Mouse (Mus musculus): Measurements from ENCODE around the gene Mylk2. TPM values are rescaled to one million over a fixed set of nuclear protein-coding genes. Genes with fewer than 3 reads are reported as not detected.

Gene Mylk2
- polyA plus RNA-seq, 1 experiment from 2014 or later = 0.05 TPM

DNA sequence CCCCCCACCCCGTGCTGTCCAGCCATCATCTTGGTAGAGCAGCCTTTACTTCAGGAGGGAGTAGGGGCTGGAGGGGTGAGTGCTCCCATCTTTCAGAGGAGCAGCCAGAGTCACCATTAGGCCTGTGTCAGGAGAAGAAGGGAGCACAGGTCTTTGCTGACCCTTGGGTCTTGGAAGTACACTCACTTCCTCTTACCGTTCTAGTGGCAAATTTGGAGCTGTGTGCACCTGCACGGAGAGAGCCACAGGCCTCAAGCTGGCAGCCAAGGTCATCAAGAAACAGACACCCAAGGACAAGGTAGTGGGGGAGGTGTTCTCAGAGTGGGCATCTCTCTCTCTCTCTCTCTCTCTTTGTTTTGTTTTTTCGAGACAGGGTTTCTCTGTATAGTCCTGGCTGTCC lies 4.3 kb downstream of the Mylk2 start:
- no peak for ATAC-seq (ENCODE audit: borderline replicate concordance, extremely low read depth, low FRiP score, low TSS enrichment)
- Histone ChIP-seq H3K27ac (no peak overlapping the region), H3K4me3 (no peak overlapping the region), H3K4me2 (no peak overlapping the region), H3K9ac (no peak overlapping the region), H3K4me1 (0 out of 2 replicates have a peak, but pooled peaks cover 5% of the 10 kb centered on the region), H3K9me3 (no peaks in the 10 kb centered on the region), H3K27me3 (peaks cover 49% of the 10 kb centered on the region), H3K36me3 (no peaks in the 10 kb centered on the region)
- 61% methylated on average over 4 of the region's 4 CpGs for WGBS

DNA sequence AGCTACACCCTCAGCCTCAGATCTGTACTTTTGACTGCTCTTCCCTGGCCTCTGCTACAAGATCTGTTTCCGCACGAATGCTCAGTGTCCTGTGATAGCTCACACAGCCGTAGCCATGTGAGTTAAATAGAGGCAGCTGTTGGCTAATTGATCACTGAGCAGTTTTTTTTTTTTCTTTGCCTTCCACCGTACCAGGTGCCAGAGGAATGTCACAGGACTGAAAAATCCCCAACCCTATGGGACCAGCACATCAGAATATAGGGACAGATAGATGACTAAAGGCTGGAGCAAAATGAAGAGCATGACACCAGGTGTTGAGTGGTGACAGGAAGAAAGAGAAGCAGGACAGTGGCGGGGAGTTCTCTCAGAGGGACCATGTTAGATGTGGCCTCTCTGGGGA lies 5.0 kb downstream of the Mylk2 start:
- 0 out of 2 replicates have a peak, but pooled peaks cover 5% of the 10 kb centered on the region for H3K4me1 ChIP-seq
- 53% methylated on average over 5 of the region's 5 CpGs for WGBS
- no peaks in the 10 kb centered on the region for H3K36me3 ChIP-seq
- no peaks in the 10 kb centered on the region for H3K9me3 ChIP-seq
- no peak overlapping the region for H3K27ac ChIP-seq
- H3K4me3 ChIP-seq = no peak overlapping the region
- no peak overlapping the region for H3K9ac ChIP-seq
- H3K27me3 ChIP-seq = peaks cover 42% of the 10 kb centered on the region
- no peak overlapping the region for H3K4me2 ChIP-seq
- no peak for ATAC-seq (ENCODE audit: borderline replicate concordance, extremely low read depth, low FRiP score, low TSS enrichment)

DNA sequence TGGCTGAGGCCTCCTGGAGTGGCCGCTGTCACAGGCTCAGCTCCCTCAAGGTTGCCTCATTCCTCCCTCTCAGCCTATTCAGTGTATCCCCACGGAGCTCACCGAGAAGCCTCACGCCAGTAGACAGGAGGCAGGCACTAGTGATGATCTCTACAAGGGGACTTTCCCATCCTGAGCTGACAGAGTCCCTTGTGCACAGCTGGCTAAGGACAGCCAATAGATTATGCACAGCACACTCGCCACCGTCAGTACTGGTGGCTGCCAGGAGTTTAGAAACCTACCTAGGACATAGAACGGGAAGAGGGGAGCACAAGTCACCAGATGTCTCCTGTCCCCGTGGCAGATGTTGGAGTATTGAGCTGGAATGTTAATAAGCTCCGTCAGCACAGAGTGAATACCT lies 6.5 kb downstream of the Mylk2 start:
- H3K4me1 ChIP-seq = 0 out of 2 replicates have a peak, but pooled peaks cover 5% of the 10 kb centered on the region
- no peaks in the 10 kb centered on the region for H3K9me3 ChIP-seq
- peaks cover 26% of the 10 kb centered on the region for H3K27me3 ChIP-seq
- no peak overlapping the region for H3K4me2 ChIP-seq
- no peaks in the 10 kb centered on the region for H3K36me3 ChIP-seq
- H3K9ac ChIP-seq = no peak overlapping the region
- H3K4me3 ChIP-seq = no peak overlapping the region
- no peak overlapping the region for H3K27ac ChIP-seq
- 40% methylated on average over 9 of the region's 9 CpGs for WGBS
- no peak for ATAC-seq (ENCODE audit: borderline replicate concordance, extremely low read depth, low FRiP score, low TSS enrichment)

DNA sequence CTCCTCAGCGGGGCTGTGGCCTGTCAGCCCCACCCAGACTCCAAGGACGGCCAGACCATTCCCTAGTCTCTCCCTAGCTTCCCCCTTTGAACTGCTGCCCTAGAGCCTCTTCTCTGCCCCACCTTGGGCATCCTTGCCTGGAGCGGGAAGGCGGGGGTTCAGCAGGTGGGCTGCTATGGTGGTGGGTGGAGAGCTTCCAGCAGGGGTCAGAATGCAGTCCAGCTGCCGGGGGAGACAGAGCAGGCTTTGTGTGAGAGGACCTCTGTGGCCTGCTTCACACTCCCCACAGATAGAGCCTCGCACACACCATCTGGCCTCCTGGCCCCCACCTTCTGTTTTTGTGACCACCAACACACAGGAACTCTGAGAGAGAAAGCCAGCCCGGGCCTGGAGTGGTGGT lies 11.2 kb downstream of the Mylk2 start:
- no peak for ATAC-seq (ENCODE audit: borderline replicate concordance, extremely low read depth, low FRiP score, low TSS enrichment)
- no peaks in the 10 kb centered on the region for H3K36me3 ChIP-seq
- H3K27me3 ChIP-seq = peaks cover under 1% of the 10 kb centered on the region; the same call in 1 of the 2 replicates
- no peaks in the 10 kb centered on the region for H3K9me3 ChIP-seq
- peaks cover 24% of the 10 kb centered on the region for H3K4me1 ChIP-seq
- H3K4me3 ChIP-seq = no peak overlapping the region
- no peak overlapping the region for H3K4me2 ChIP-seq
- H3K9ac ChIP-seq = no peak overlapping the region
- 25% methylated on average over 6 of the region's 7 CpGs for WGBS
- H3K27ac ChIP-seq = no peak overlapping the region

DNA sequence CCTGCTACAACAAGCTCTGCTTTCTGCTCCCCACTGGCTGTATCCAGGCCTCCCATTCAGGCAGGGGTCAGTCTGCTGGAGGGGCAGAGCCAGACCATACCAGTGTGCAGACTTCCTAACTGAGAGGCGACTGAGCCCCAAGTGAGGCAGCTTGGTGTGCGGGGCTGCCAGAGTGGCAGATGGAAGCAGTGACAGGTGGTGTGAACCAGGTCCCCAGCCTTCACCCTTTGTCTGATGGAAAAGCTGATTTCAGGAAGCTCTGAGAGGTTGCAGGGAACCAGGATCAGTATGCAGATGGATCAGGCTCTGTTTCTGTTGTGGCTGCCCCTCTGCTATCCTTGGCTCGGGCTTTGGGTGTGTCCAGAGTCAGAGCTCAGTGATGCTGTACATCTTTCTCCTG lies 12.5 kb downstream of the Mylk2 start:
- 82% methylated on average over 3 of the region's 3 CpGs for WGBS

DNA sequence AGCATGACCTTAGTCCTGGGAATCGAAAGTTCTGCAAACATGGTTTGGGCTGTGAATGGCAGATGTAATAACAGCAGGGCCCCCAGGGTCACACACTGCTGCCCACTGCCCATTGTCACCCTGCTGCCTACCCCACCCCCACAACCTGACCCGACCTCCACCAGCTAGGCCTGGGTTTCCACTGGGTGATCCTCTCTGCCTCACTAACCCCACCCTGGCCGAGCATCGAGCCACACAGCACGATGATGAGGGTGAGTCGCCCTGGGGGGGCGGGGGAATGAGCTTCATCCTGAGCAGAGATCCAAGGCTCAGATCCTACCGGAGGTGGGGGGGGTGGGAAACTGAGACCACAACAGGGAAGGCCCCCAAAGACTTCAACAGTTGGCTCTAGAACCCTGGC lies 13.0 kb downstream of the Mylk2 start:
- Histone ChIP-seq H3K27me3 (no peaks in the 10 kb centered on the region), H3K9ac (no peak overlapping the region), H3K4me1 (peaks cover 33% of the 10 kb centered on the region), H3K4me3 (no peak overlapping the region), H3K27ac (no peak overlapping the region), H3K4me2 (no peak overlapping the region), H3K36me3 (no peaks in the 10 kb centered on the region), H3K9me3 (no peaks in the 10 kb centered on the region)
- whole genome bisulfite sequencing = 51% methylated on average over 8 of the region's 8 CpGs
- ATAC-seq (ENCODE audit: borderline replicate concordance, extremely low read depth, low FRiP score, low TSS enrichment) = no peak

More for the DNA sequence above, 12.5 kb downstream of the Mylk2 start:
- Histone ChIP-seq H3K9ac (no peak overlapping the region), H3K27me3 (no peaks in the 10 kb centered on the region), H3K9me3 (no peaks in the 10 kb centered on the region), H3K4me3 (no peak overlapping the region), H3K27ac (no peak overlapping the region), H3K4me2 (no peak overlapping the region), H3K36me3 (no peaks in the 10 kb centered on the region), H3K4me1 (peaks cover 33% of the 10 kb centered on the region)
- no peak for ATAC-seq (ENCODE audit: borderline replicate concordance, extremely low read depth, low FRiP score, low TSS enrichment)

DNA sequence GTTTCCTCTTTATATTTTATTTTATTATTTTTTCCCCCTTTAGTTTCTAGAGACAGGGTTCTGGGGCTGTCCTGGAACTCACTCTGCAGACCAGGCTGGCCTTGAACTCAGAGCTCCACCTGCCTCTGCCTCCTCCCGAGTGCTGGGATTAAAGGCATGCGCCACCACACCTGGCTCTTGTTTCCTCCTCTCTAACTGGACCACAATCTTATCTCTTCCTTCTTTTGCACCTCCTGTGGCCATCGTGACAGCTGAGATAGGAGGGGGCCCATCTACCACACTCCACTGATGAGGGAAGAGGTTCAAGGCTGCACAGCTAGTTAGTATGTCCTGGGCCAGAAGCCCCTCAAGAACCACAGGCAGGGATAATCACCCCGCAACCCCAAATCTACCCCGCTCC lies 13.4 kb downstream of the Mylk2 start:
- no peak overlapping the region for H3K4me2 ChIP-seq
- H3K27me3 ChIP-seq = no peaks in the 10 kb centered on the region
- H3K36me3 ChIP-seq = no peaks in the 10 kb centered on the region
- H3K27ac ChIP-seq = peak overlapping the region; percentile 76; the same call in 1 of the 2 replicates
- ATAC-seq (ENCODE audit: borderline replicate concordance, extremely low read depth, low FRiP score, low TSS enrichment) = no peak
- H3K4me1 ChIP-seq = peaks cover 33% of the 10 kb centered on the region
- H3K4me3 ChIP-seq = no peak overlapping the region
- H3K9me3 ChIP-seq = no peaks in the 10 kb centered on the region
- no peak overlapping the region for H3K9ac ChIP-seq
- WGBS = 71% methylated on average over 5 of the region's 5 CpGs

DNA sequence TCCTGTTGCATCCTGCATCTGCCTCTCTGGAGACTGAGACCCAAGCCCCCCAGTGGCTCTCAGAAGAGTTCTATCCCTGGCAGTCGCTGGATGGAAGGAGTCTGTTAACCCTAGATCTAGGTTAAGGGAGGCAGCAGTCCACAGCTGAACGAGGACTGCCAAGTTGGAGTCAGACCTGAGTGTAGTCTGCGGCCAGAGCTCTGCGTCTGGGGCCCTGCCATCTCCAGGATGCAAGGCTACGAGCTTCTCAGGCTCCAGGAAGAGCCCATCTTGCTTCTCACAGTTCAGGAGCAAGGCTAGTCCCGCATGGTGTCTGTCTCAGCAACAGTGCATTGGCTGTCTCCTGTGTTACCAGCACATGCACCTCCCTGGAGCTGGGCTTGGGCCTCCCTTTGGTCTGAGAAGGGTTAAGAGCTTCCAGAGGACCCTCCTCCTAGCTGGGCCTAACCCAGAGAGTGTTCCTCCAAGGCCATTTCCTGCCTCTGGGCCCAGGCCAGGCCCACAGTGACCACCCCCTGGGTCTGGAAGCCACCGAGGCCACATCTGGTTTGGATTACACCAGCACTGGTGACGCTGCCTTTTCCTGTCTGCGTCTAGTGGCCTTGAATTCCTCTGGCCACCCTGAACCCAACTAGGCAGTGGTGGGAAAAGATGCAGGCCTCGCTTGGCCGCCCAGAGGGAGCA lies 14.2 kb downstream of the Mylk2 start:
- Histone ChIP-seq H3K27ac (peak overlapping the region; percentile 76), H3K9ac (no peak overlapping the region; the same call in 1 of the 2 replicates)

DNA sequence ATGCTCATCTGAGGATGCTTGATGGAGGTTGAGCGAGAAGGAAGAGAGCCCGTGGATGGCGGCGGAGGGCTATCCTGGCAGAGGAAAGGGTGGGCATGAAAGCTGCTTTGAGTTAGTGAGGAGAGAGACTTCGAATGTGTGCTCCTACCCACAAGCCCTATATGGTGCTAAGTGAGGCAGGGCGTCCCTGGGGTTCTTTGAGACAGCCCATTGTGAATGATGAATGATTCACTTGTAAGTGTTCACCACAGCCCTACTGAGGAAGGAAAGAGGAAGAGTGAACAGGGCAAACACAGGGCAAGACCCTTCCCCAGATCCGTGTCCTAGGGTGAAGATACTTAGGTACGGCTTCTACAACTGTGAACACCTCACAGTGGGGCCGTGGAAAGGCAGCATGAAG lies 15.7 kb downstream of the Mylk2 start:
- no peak for ATAC-seq (ENCODE audit: borderline replicate concordance, extremely low read depth, low FRiP score, low TSS enrichment)
- WGBS = 66% methylated on average over 9 of the region's 9 CpGs
- no peaks in the 10 kb centered on the region for H3K9me3 ChIP-seq
- H3K4me3 ChIP-seq = no peak overlapping the region
- peaks cover 33% of the 10 kb centered on the region for H3K4me1 ChIP-seq
- no peak overlapping the region for H3K4me2 ChIP-seq
- no peak overlapping the region for H3K9ac ChIP-seq
- H3K27me3 ChIP-seq = no peaks in the 10 kb centered on the region
- H3K27ac ChIP-seq = no peak overlapping the region
- no peaks in the 10 kb centered on the region for H3K36me3 ChIP-seq

More for the DNA sequence above, 14.2 kb downstream of the Mylk2 start:
- WGBS = 29% methylated on average over 11 of the region's 11 CpGs
- Histone ChIP-seq H3K4me2 (no peak overlapping the region), H3K9me3 (no peaks in the 10 kb centered on the region), H3K4me3 (no peak overlapping the region), H3K27me3 (no peaks in the 10 kb centered on the region), H3K4me1 (peaks cover 33% of the 10 kb centered on the region), H3K36me3 (no peaks in the 10 kb centered on the region)
- peak; percentile 85 for ATAC-seq (ENCODE audit: borderline replicate concordance, extremely low read depth, low FRiP score, low TSS enrichment)

DNA sequence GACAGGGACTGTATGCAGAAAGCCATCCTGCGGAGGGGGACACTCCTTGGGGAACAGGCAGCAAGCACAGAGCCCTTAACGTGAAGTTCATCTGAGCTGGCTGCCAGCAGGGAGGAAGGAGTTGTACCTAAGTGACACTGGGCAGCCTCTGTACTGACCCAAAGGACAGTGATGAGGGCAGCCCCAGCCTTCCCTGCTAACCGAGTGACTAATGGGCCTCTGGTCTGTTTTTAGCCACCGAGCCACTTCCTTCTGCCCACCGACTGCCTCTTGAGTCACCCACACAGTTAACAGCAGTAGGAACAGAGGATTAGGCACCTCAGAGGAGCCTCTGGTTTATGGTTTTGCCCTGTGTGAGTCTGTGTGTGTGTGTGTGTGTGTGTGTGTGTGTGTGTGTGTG lies 16.2 kb downstream of the Mylk2 start:
- no peak overlapping the region for H3K4me2 ChIP-seq
- no peaks in the 10 kb centered on the region for H3K36me3 ChIP-seq
- no peak overlapping the region for H3K4me3 ChIP-seq
- H3K9me3 ChIP-seq = no peaks in the 10 kb centered on the region
- no peak overlapping the region for H3K9ac ChIP-seq
- H3K27me3 ChIP-seq = peaks cover 3% of the 10 kb centered on the region; the same call in 1 of the 2 replicates
- ATAC-seq (ENCODE audit: borderline replicate concordance, extremely low read depth, low FRiP score, low TSS enrichment) = no peak
- 47% methylated on average over 5 of the region's 5 CpGs for WGBS
- 0 out of 2 replicates have a peak overlapping the region, but pooled peaks have one; percentile 71 for H3K27ac ChIP-seq
- H3K4me1 ChIP-seq = peaks cover 33% of the 10 kb centered on the region

DNA sequence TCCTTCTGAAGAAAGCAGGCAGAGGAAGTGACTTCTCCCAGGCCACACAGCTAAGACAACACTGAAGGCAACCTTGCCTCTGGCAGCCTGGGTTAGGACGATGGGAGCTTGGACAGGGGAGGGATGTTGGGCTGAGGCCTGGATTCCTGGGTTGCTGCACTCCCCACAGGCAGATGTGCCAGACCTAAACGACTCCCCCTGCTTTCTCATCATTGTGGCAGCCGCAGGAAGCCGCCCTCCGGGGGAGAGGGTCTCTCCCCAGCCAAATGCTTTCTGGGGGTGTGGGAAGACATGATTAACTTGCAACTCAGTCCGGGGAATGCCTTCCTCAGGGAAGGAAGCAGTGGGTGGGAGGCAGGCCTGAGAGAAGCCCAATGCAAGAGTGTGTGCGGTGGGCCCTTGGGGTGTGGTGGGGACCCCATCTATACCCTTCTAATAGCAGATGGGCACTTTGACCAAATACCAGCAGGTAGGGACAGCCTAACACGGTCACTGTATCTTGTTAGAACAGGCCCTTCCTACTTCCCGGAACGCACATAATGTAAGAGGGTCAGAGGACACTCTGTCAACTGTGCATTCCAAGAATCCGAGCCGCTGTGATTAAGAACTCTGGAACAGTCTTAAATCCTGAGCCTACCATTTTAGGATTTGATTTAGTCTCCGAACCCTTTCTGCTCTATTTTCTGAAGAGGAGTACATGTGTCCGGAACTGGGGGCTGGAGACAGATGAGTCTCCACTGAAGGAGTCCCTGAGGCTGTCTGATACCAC lies 17.3 kb downstream of the Mylk2 start:
- Histone ChIP-seq H3K27ac (peak overlapping the region; percentile 71), H3K4me2 (no peak overlapping the region), H3K4me1 (peaks cover 33% of the 10 kb centered on the region), H3K27me3 (peaks cover 9% of the 10 kb centered on the region; the same call in 1 of the 2 replicates), H3K9ac (no peak overlapping the region), H3K4me3 (no peak overlapping the region), H3K36me3 (no peaks in the 10 kb centered on the region), H3K9me3 (no peaks in the 10 kb centered on the region)
- no peak for ATAC-seq (ENCODE audit: borderline replicate concordance, extremely low read depth, low FRiP score, low TSS enrichment)
- WGBS = 37% methylated on average over 14 of the region's 14 CpGs

DNA sequence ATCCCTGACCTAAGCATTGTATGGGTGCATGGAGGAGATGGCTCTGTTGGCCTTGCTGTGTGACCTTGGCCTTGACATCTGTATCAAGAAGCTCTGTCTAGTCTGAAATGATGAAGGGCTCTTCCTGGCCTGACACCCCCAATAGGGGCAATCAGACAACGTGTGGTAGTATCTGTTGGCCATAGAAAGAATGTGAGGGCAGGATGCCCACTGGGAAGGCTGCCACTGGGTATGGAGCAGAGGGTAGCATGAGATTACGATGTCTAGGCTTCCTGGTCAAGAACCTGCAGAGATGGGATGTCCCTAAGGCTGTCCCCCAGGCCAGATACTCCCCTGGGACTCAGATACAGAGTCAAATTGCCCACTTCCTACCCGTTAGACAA lies 17.8 kb downstream of the Mylk2 start:
- WGBS = 67% methylated on average over 3 of the region's 3 CpGs
- H3K27ac ChIP-seq = peak overlapping the region; percentile 71
- H3K9ac ChIP-seq = no peak overlapping the region
- ATAC-seq (ENCODE audit: borderline replicate concordance, extremely low read depth, low FRiP score, low TSS enrichment) = no peak
- H3K4me3 ChIP-seq = no peak overlapping the region
- no peaks in the 10 kb centered on the region for H3K9me3 ChIP-seq
- H3K4me1 ChIP-seq = peaks cover 33% of the 10 kb centered on the region
- H3K4me2 ChIP-seq = no peak overlapping the region
- H3K36me3 ChIP-seq = no peaks in the 10 kb centered on the region
- peaks cover 9% of the 10 kb centered on the region; the same call in 1 of the 2 replicates for H3K27me3 ChIP-seq

Data from lung, embryonic 15.5 days (tissue).